Mouse (Mus musculus): ENCODE results near the gene Cdc42se2.

The Cdc42se2 gene

GRCm38 (mm10) chr11:54787488-54788474, at the start of gene Cdc42se2:
Gene Cdc42se2 (minus strand): TSS chr11:54787675.
- peak; percentile 92 for DNase-seq (ENCODE audit: low spot score)

- no peak for DNase-seq (ENCODE audit: low spot score)
Measured at GRCm38 (mm10) chr11:54836106-54836505, 48.6 kb upstream of the Cdc42se2 start.

GRCm38 (mm10) chr11:54834596-54834995, 47.1 kb upstream of the Cdc42se2 start:
- no peak for DNase-seq (ENCODE audit: low spot score)

GRCm38 (mm10) chr11:54833833-54834232, 46.4 kb upstream of the Cdc42se2 start:
- DNase-seq (ENCODE audit: low spot score), result no peak

- no peak for DNase-seq (ENCODE audit: low spot score)
Measured at GRCm38 (mm10) chr11:54826819-54827218, 39.3 kb upstream of the Cdc42se2 start.

GRCm38 (mm10) chr11:54825774-54826173, 38.3 kb upstream of the Cdc42se2 start:
- DNase-seq (ENCODE audit: low spot score), result no peak

- no peak for DNase-seq (ENCODE audit: low spot score)
Measured at GRCm38 (mm10) chr11:54823467-54823866, 36.0 kb upstream of the Cdc42se2 start.

GRCm38 (mm10) chr11:54819489-54819888, 32.0 kb upstream of the Cdc42se2 start:
- no peak for DNase-seq (ENCODE audit: low spot score)

- no peak for DNase-seq (ENCODE audit: low spot score)
Measured at GRCm38 (mm10) chr11:54817449-54817848, 30.0 kb upstream of the Cdc42se2 start.

GRCm38 (mm10) chr11:54815659-54816058, 28.2 kb upstream of the Cdc42se2 start:
- DNase-seq (ENCODE audit: low spot score), result no peak

- DNase-seq (ENCODE audit: low spot score), result no peak
Measured at GRCm38 (mm10) chr11:54812812-54813516, 25.5 kb upstream of the Cdc42se2 start.

GRCm38 (mm10) chr11:54812314-54812713, 24.8 kb upstream of the Cdc42se2 start:
- no peak for DNase-seq (ENCODE audit: low spot score)

- no peak for DNase-seq (ENCODE audit: low spot score)
Measured at GRCm38 (mm10) chr11:54811054-54811453, 23.6 kb upstream of the Cdc42se2 start.

GRCm38 (mm10) chr11:54809582-54809981, 22.1 kb upstream of the Cdc42se2 start:
- DNase-seq (ENCODE audit: low spot score), result no peak

- DNase-seq (ENCODE audit: low spot score), result no peak
Measured at GRCm38 (mm10) chr11:54808177-54808576, 20.7 kb upstream of the Cdc42se2 start.

GRCm38 (mm10) chr11:54807669-54808068, 20.2 kb upstream of the Cdc42se2 start:
- no peak for DNase-seq (ENCODE audit: low spot score)

- no peak for DNase-seq (ENCODE audit: low spot score)
Measured at GRCm38 (mm10) chr11:54806891-54807290, 19.4 kb upstream of the Cdc42se2 start.

GRCm38 (mm10) chr11:54805196-54805595, 17.7 kb upstream of the Cdc42se2 start:
- no peak for DNase-seq (ENCODE audit: low spot score)

GRCm38 (mm10) chr11:54802621-54803020, 15.1 kb upstream of the Cdc42se2 start:
- DNase-seq (ENCODE audit: low spot score), result no peak

GRCm38 (mm10) chr11:54801791-54802558, 14.5 kb upstream of the Cdc42se2 start:
- DNase-seq (ENCODE audit: low spot score), result no peak

- no peak for DNase-seq (ENCODE audit: low spot score)
Measured at GRCm38 (mm10) chr11:54796551-54796950, 9.1 kb upstream of the Cdc42se2 start.

- no peak for DNase-seq (ENCODE audit: low spot score)
Measured at GRCm38 (mm10) chr11:54794678-54795077, 7.2 kb upstream of the Cdc42se2 start.

All from ovary, postnatal 10 days (tissue).